Mouse (Mus musculus) ovary, postnatal 36 days (tissue): ENCODE measurements around the gene Slc22a5.

Experiments used
- DNase-seq: peaks from one replicate; pipeline ENCODE4 v3.0.0; 2022; ENCODE audit warnings: low spot score, mixed read lengths

Slc22a5 gene

GRCm38 (mm10) chr11:53891505-53892451 lies at the start of gene Slc22a5:
TSS of gene Slc22a5 (minus strand) at chr11:53891660.
- DNase-seq: peak; percentile 98

DNA sequence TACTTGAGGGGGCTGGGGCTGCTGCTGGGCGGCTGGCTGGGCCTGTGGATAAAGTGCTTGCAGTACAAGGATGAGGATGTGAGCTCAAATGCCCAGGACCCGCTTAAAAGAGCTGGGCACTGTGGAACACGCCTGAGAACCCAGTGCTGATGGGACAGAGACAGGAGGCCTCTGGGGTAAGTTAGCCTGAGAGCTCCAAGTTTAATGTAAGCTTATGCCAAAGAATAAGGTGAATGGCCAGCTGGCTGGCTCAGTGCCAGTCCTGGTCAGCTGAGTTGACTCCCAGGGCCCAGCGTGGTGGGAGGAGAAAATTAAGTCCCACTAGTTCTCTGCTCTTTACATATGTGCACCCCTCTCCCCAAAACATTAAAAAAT lies 40.5 kb upstream of the Slc22a5 start:
- peak; percentile 16 for DNase-seq

- peak; percentile 39 for DNase-seq
Observed at GRCm38 (mm10) chr11:53931091-53931943, 39.9 kb upstream of the Slc22a5 start.

- no peak for DNase-seq
Observed at GRCm38 (mm10) chr11:53929741-53930140, 38.3 kb upstream of the Slc22a5 start.

DNA sequence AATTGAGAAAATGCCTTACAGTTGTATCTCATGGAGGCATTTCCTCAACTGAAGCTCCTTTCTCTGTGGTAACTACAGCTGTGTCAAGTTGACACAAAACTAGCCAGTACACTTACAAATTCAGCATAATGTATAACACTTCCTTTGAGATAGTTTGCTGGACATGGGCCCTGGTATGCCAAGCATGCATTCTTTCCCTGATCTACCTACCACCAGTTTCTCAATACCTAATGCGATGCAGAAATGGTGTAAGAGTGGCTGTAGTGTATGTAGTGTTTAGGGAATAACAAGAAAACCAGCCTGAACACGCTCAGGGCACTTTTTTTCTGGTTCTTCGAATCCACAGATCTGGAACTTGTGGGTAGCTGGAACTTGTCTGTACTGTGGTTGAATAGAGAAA lies 37.1 kb upstream of the Slc22a5 start:
- DNase-seq: no peak

GRCm38 (mm10) chr11:53926303-53926702 lies 34.8 kb upstream of the Slc22a5 start:
- DNase-seq: no peak

DNA sequence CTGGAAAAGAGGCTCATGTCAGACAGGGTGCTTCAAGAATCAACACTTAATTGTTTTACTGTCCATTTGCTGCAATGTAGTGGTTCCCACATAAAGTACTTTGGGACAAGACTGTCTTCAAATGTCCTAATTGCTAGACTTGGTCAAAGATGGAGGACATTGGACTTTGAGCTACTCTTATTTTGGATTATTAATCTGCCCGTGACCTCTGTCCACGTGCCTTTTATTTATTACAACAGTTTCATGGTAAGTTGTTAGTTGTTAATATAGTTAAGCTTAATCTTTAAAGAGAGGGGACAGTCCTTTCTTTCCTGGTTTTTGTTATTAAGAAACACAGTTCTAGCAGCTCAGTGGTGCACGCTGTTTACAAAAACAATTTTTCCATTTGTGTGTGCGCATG lies 27.4 kb upstream of the Slc22a5 start:
- DNase-seq: no peak

DNA sequence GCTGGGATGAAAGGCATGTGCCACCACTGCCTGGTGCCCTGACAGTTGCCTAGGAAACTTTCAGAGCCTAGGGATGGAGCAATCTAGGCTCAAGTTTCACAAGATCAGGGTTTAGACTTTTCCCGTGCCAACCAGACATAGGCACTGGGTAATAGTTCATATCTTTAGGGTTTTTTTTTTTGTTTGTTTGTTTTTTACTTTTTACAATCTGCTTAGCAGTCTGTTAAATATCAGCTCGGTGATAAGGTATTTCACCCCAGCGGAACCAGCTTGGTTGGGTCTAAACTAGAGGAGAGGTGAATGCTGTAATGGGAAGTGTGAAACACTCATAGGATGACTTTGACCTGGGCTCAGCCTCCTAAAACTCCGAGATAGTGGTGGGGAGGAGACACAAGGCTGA lies 19.6 kb upstream of the Slc22a5 start:
- DNase-seq: no peak

- DNase-seq: no peak
Observed at GRCm38 (mm10) chr11:53908686-53909085, 17.2 kb upstream of the Slc22a5 start.

DNA sequence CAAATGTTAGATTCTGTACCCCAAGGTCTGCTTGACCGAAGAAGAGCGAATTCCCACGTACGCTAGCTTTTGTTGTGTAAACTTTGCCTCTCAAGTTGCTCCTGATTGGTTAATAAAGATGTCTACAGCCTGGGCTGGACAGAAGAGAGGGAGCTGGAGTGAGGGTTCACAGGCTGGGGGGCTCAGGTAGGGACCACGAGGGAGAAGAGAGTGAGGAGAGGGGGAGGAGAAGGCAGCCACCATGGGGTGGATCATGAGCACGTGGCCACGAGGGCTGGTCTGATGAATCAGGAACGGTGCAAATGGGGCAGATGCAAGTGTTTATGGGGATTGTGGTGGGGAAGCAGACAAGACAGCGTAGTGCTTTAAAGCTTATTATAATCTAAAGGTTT lies 13.1 kb upstream of the Slc22a5 start:
- DNase-seq: no peak

DNA sequence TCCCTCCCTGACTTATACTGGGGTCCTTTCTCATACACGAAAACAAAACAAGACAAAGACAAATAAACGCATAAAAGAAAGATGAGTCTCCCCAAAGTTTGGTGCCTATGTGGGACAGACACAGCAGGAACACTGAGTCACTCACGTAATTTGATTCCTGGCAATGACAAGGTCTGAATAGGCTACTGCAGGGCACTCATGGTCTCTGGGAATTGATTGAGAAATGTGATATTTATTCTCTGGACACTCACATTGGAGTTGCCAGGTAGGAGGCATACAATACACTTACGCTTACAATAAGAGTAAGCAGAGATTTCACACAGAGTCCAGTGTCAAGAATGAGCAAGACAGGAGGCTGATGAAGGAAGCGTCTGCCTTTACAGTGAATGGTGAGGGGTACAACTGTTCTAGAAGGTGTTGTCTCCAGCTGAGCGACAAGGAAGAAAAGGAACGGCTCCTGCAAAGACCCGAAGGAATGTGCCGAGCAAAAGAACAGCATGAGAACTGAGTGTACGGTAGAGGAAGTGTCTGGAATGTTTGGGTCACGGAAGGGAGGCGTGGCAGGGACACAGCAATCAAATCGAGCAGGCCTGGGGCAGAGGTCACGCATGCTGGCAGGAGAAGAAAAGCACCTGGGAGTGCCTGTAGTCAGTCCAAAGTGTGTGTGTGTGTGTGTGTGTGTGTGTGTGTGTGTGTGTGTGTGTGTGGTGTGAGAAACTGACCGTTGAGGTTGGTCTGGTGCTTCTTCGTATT lies 12.5 kb upstream of the Slc22a5 start:
- DNase-seq: peak; percentile 50

GRCm38 (mm10) chr11:53902741-53903140 lies 11.3 kb upstream of the Slc22a5 start:
- DNase-seq: no peak

- no peak for DNase-seq
Observed at GRCm38 (mm10) chr11:53900991-53901390, 9.5 kb upstream of the Slc22a5 start.

DNA sequence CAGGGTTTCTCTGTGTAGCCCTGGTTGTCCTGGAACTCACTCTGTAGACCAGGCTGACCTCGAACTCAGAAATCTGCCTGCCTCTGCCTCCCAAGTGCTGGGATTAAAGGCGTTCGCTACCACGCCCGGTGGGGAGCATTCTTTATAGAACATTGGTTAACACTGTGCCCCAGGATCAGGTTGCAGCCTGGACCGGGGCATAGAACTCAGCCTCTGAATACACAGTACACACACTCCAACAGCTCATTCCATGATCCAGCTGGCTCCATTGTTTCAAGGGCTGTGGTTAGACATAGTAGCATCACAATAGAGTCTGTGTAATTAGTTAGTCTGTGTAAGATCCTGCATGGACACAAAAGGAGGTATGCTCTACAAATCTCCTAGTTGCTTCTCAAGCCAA lies 8.5 kb upstream of the Slc22a5 start:
- DNase-seq: no peak

GRCm38 (mm10) chr11:53899004-53899403 lies 7.5 kb upstream of the Slc22a5 start:
- DNase-seq: no peak

GRCm38 (mm10) chr11:53896935-53897334 lies 5.5 kb upstream of the Slc22a5 start:
- no peak for DNase-seq

DNA sequence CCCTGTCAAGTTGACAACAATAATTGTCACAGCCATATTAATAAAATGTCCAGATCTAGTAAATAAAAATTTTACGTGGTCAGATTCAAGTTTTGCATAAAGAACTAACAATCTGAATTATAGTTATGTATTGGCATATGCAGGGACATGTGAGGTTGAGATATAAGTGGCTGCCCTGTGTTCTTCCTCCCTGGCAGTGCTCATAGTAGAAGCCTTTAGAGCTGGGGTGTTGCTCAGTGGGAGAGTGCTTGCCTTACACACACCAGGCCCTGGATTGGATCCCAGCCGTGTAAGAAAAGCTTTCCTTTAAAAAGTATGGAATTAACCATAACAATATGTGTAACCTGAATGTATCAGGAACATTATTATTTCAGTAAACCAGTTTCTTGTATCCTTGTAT lies 2.0 kb upstream of the Slc22a5 start:
- no peak for DNase-seq

DNA sequence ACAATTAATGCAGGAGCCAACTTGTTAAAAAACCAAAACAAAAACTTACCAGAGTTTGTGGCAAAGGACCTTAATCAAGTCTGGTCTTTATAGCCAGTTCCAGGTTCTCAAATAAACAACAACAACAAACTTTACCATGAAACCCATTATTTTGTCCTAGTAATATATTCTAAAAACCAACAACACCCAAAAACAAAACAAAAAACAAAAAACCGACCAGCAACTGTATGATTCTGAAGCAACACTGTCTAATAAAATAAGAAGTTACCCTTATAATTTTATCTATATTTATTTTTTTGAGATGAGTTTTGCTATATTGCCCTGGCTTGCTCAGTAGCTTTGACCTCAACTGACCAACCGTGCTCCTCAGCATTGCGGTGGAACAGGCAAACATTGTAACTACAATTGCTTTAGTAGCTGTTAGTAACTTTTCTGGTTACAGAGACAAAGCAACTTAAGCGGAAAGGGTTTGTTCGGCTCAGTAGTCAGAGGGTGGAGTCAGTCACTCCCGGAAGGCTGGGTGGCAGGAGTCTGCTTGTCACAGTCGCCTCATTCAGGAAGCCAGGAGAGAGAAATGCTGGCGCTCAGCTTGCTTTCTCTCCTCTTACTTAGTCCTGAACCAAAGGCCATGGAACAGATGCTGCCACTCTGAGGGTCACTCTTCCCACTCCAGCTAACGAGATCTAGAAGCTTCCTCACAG lies 1.4 kb upstream of the Slc22a5 start:
- DNase-seq: no peak

GRCm38 (mm10) chr11:53890906-53891504 lies 455 bp downstream of the Slc22a5 start:
- no peak for DNase-seq

DNA sequence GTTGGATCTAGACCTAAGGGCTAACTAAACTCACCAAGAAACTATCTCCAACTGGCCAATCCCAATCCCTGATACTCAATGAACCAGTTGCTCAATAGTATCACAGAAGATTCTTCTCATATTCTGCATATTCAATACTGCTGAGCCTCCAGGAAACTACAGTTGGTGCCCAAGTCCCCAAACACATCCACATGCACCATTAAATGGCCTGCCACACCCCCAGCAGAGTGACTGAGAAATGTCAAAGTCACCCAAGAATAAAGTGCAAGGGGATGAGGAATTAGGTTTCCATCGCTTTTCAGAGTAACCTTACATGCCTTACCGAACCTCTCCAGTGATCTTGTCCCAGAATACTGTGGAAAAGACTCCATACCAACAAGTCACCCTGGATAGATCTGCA lies 1.2 kb downstream of the Slc22a5 start:
- no peak for DNase-seq

DNA sequence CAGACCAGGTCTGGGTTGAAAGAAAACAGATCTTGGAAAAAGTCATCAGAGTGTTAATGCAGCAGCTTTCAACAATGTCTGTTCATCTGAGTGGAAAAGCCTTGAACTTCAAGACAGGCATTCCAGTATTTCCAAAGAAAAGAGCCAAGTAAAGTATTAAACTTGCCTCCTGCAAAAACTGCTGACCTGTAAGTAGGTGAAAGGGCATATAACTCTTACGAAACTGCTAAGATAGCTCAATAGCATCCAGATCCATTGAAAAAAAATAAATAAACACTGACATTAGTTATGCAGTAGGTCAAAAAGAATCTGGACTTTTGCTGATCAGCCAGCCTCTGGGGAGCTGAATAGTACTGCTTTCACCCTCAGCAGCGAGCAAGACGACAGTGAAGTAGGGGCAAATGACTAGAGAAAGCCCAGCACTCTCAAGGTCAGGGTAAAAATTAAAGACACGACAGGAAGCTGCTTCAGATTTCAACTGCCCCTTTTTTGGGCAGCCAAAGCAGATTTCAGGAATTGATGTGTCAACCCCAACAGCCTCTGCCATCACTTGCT lies 2.3 kb downstream of the Slc22a5 start:
- no peak for DNase-seq
